Mouse (Mus musculus) adrenal gland, adult (tissue): ENCODE data around the gene Thsd4.

Experiments
- DNase-seq, 2 experiments: peaks; one replicate each; pipeline ENCODE4 v3.0.0; 2022 to 2023; ENCODE audit warnings: low spot score in 1 of 2; ENCODE audit not compliant: inconsistent age in 2 of 2

Gene Thsd4

GRCm38 (mm10) chr9:60094211-60094610, 427.6 kb downstream of the Thsd4 start:
- no peak for DNase-seq

- no peak for DNase-seq
These were observed 429.4 kb downstream of the Thsd4 start for GRCm38 (mm10) chr9:60092428-60092827.

- DNase-seq = no peak
These were observed 432.4 kb downstream of the Thsd4 start for GRCm38 (mm10) chr9:60089441-60089840.

- peak; percentile 52 to 80 for DNase-seq
These were observed 433.7 kb downstream of the Thsd4 start for GRCm38 (mm10) chr9:60088101-60088500.

GRCm38 (mm10) chr9:60082107-60082581, 439.7 kb downstream of the Thsd4 start:
- peak; percentile 83 to 94 for DNase-seq

- DNase-seq = no peak
These were observed 444.1 kb downstream of the Thsd4 start for GRCm38 (mm10) chr9:60077761-60078160.

GRCm38 (mm10) chr9:60076396-60076795, 445.4 kb downstream of the Thsd4 start:
- DNase-seq = peak in 1 of 2 experiments; percentile 44

GRCm38 (mm10) chr9:60071620-60072263, 450.1 kb downstream of the Thsd4 start:
- DNase-seq = no peak

GRCm38 (mm10) chr9:60067241-60067640, 454.6 kb downstream of the Thsd4 start:
- no peak for DNase-seq

GRCm38 (mm10) chr9:60065184-60065583, 456.7 kb downstream of the Thsd4 start:
- DNase-seq = no peak

GRCm38 (mm10) chr9:60063191-60063720, 458.6 kb downstream of the Thsd4 start:
- no peak for DNase-seq

- DNase-seq = no peak
These were observed 465.7 kb downstream of the Thsd4 start for GRCm38 (mm10) chr9:60056131-60056530.

GRCm38 (mm10) chr9:60054951-60055350, 466.9 kb downstream of the Thsd4 start:
- no peak for DNase-seq

- DNase-seq = no peak
These were observed 468.7 kb downstream of the Thsd4 start for GRCm38 (mm10) chr9:60053117-60053516.

- no peak for DNase-seq
These were observed 469.4 kb downstream of the Thsd4 start for GRCm38 (mm10) chr9:60052415-60052814.

- DNase-seq = no peak
These were observed 478.7 kb downstream of the Thsd4 start for GRCm38 (mm10) chr9:60043175-60043574.

GRCm38 (mm10) chr9:60034883-60035282, 487.0 kb downstream of the Thsd4 start:
- no peak for DNase-seq

- DNase-seq = peak; percentile 57 to 75
These were observed 494.6 kb downstream of the Thsd4 start for GRCm38 (mm10) chr9:60027234-60027633.

GRCm38 (mm10) chr9:60026795-60027194, 495.1 kb downstream of the Thsd4 start:
- peak in 1 of 2 experiments; percentile 54 for DNase-seq

GRCm38 (mm10) chr9:60025919-60026318, 495.9 kb downstream of the Thsd4 start:
- DNase-seq = peak in 1 of 2 experiments; percentile 53

GRCm38 (mm10) chr9:60024971-60025370, 496.9 kb downstream of the Thsd4 start:
- peak in 1 of 2 experiments; percentile 34 for DNase-seq

GRCm38 (mm10) chr9:60024545-60024944, 497.3 kb downstream of the Thsd4 start:
- peak; percentile 73 to 91 for DNase-seq

GRCm38 (mm10) chr9:60022331-60022730, 499.5 kb downstream of the Thsd4 start:
- DNase-seq = peak in 1 of 2 experiments; percentile 47
